Mouse (Mus musculus) testis, postnatal 10 days (tissue): ENCODE data around the gene Lbr.

Experiments used
- DNase-seq: peaks from one replicate; pipeline ENCODE4 v3.0.0; 2021; ENCODE audit warnings: low spot score

Lbr gene

DNA sequence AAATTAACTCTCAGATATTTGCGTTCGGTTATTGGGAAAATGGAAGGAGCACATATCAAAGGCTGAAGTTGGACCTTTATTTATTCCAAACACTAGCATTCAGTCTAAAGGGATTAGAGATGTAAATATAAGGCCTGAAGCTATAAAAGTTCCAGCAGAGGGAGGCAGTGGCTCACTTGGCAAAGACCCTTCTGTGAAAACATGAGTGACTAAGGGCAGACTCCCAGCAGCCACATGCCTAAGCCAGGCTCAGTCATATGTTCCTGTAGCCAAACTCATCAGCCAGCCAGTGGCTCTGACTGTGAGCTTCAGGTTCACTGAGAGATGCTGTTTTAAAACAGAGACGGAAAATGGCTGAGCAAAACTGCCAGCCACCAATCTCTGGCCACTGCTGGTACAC lies 71.0 kb downstream of the Lbr start:
- no peak for DNase-seq

DNA sequence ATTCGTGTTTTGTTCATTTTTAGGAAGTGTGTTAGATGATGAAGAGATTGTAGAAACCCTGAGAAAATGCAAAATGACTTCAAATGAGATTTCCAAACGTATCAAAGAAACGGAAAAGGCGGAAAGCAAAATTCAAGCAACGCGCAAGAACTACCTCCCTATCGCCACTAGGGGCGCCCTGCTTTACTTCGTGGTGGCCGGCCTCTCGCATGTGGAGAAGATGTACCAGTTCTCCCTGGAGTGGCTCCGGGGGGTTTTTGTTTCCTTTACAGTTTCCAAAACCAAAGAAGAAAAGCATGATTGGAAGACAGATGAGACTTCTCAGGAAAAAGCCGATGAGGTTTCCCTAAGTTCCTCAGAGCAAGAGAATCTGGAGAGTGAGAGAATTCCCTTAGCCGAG lies 73.5 kb downstream of the Lbr start:
- DNase-seq = peak; percentile 62
